Mouse (Mus musculus) limb, embryonic 12.5 days (tissue): ENCODE results near the gene Phf23. TPM values are rescaled to one million over a fixed set of nuclear protein-coding genes. Genes with fewer than 3 reads are reported as not detected.
A peak's percentile ranks its signal among the peaks of the same experiment; 100 is the strongest.

Experiments used
- ATAC-seq: fragments of 200-750 bp; cut with Nextera tagmentation; 2 replicates; pipeline ENCODE4 v1.8.0; 2017; ENCODE audit warnings: low read depth, moderate TSS enrichment; ENCODE audit not compliant: insufficient number of reproducible peaks, insufficient read depth, low FRiP score, low TSS enrichment
- H3K27ac ChIP-seq: fragments of 300-500 bp; sonication (generic); 2 replicates; pipeline ENCODE4 v1.5.1; 2016; ENCODE audit warnings: mild to moderate bottlenecking, moderate library complexity
- H3K27me3 ChIP-seq: fragments of 300-500 bp; sonication (generic); 2 replicates; pipeline ENCODE4 v1.6.1; 2016; ENCODE audit warnings: mild to moderate bottlenecking, moderate library complexity
- H3K36me3 ChIP-seq: fragments of 300-500 bp; sonication (generic); 2 replicates; pipeline ENCODE4 v1.6.1; 2016; ENCODE audit warnings: mild to moderate bottlenecking, moderate library complexity
- H3K4me1 ChIP-seq: fragments of 300-500 bp; sonication (generic); replicated peaks from 2 replicates; pipeline ENCODE4 v1.6.1; 2016
- H3K4me2 ChIP-seq: fragments of 300-500 bp; sonication (generic); 2 replicates; pipeline ENCODE4 v1.6.1; 2016; ENCODE audit warnings: mild to moderate bottlenecking, moderate library complexity
- H3K4me3 ChIP-seq: fragments of 300-500 bp; sonication (generic); replicated peaks from 2 replicates; pipeline ENCODE4 v1.5.1; 2016; ENCODE audit warnings: mild to moderate bottlenecking
- H3K9ac ChIP-seq: fragments of 300-500 bp; sonication (generic); replicated peaks from 2 replicates; pipeline ENCODE4 v1.6.1; 2016; ENCODE audit warnings: mild to moderate bottlenecking, moderate library complexity
- H3K9me3 ChIP-seq: fragments of 300-500 bp; sonication (generic); 2 replicates; pipeline ENCODE4 v1.6.1; 2016; ENCODE audit warnings: mild to moderate bottlenecking, moderate library complexity
- WGBS: fragments of 180-500 bp; shearing (Covaris S2); methylation state at CpG from one replicate; pipeline ENCODE4 v1.1.7; 2016; 5-methylcytosine and 5-hydroxymethylcytosine counted together
- polyA plus RNA-seq: library from polyadenylated mRNA; unstranded; fragments of >200 nt; fragmentation: Nextera tagmentation; extraction: Ambion mirVana; gene quantifications from 2 replicates; pipeline ENCODE4 v1.2.1, GENCODE M21; 2016

Phf23 gene
- polyA plus RNA-seq, 1 experiment from 2014 or later = 102 TPM

DNA sequence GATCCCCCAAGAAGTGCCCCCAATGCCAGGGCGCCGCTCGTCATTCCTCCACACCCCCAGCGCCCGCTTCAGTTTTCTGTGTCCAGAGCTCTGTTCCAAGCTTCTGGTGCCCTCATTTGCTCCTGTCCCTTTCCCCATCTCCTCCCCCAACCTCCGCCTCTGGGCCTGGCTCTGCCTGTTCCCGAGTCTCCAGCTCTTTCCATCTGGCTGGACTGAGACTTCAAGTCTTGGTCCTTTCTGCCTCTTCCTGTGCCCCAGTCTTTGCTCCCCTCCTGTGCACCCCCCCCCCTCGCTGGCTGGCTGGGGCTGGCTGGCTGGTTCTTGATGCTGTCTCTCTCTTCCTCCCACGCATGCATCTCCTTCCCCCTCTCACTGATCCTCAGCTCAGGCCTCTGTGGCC is 31.8 kb downstream of the Phf23 start:
- no peak overlapping the region for H3K4me3 ChIP-seq
- WGBS = 36% methylated on average over 9 of the region's 9 CpGs

DNA sequence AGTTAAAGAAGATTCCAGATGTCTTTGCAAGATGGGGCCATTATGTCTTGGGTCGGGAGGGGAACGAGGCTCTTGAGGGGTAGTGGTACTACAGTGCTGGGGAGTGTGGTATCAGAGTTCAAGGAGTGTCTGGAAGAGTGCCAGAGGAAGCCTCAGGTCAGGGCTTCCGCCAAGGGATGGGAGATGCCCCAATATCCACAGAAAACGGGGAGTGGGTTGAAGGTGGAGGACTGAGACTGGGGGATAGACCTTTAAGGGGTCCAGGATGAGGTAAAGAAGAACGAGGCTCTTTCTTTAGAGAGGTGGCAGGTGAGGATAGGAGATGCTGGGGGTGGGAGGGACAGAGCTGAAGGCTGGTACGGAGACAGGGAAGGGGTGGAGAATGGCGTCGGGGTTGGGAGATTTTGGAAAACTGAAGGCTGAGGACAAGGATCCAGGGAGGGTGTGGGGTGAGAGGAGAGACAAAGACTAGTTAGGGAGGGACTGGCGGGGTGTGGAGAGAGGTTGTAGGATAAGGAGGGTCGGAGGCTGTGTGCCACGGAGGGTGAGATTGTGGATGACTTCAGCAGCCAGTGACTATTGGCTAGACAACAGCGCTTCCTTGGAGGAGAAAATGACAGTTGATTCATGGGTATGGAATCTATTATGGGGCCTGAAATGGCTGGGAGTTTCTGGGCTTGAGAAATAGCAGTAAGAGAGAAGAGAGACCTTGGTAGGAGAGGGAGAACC is 33.0 kb downstream of the Phf23 start:
- H3K4me1 ChIP-seq = peaks cover 61% of the 10 kb centered on the region

More for the DNA sequence above, 31.8 kb downstream of the Phf23 start:
- Histone ChIP-seq H3K9me3 (no peaks in the 10 kb centered on the region), H3K27me3 (no peaks in the 10 kb centered on the region), H3K9ac (no peak overlapping the region), H3K4me1 (peaks cover 65% of the 10 kb centered on the region), H3K27ac (peak overlapping the region; percentile 64), H3K4me2 (peak overlapping the region; percentile 52), H3K36me3 (peaks cover 23% of the 10 kb centered on the region)
- ATAC-seq = no peak

DNA sequence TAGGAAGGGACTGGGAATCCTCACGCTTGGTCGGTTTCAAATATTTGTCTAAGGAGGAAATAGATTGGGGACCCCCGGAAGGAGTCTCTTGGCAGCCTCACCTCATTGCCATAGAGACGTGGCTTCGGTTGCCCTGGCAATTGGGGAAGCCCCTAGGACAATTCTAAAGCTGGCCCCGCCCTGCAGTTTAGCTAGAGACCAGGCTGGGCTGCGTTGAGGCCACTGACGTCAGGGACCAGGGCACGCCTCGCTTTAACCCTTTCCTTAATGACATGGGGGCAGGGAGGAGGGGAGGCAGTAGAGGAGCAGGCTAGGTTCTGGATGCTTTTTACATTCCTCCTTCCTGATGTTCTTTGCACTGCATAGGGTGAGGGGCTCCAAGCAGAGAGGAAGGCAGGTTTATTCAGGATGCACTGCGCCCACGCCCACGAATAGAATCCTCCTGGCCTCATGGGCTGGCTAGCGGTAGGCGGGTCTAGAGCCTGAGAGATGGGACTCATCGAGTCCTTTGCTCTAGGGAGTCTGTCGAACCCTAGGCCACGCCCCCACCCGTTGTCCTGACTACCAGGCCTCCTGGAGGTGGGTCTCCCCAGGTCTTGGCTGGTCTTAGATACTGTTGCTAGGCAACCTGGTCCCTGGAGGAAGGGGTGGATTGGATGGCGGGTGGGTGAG is 33.7 kb downstream of the Phf23 start:
- no peaks in the 10 kb centered on the region for H3K9me3 ChIP-seq
- peak overlapping the region; percentile 62 for H3K4me2 ChIP-seq
- peak; percentile 68 for ATAC-seq
- under 1% methylated on average over 20 of the region's 20 CpGs for WGBS
- H3K4me3 ChIP-seq = peak overlapping the region; percentile 27
- peak overlapping the region; percentile 76 for H3K27ac ChIP-seq
- H3K27me3 ChIP-seq = no peaks in the 10 kb centered on the region
- H3K4me1 ChIP-seq = peaks cover 54% of the 10 kb centered on the region
- H3K9ac ChIP-seq = no peak overlapping the region
- peaks cover 37% of the 10 kb centered on the region for H3K36me3 ChIP-seq

More for the DNA sequence above, 33.0 kb downstream of the Phf23 start:
- ATAC-seq = no peak
- peak overlapping the region; percentile 62 for H3K4me2 ChIP-seq
- peaks cover 32% of the 10 kb centered on the region for H3K36me3 ChIP-seq
- WGBS = 30% methylated on average over 12 of the region's 12 CpGs
- peak overlapping the region; percentile 76 for H3K27ac ChIP-seq
- H3K9ac ChIP-seq = no peak overlapping the region; the same call in 1 of the 2 replicates
- H3K4me3 ChIP-seq = peak overlapping the region; percentile 27
- H3K9me3 ChIP-seq = no peaks in the 10 kb centered on the region
- H3K27me3 ChIP-seq = no peaks in the 10 kb centered on the region

- peaks cover 42% of the 10 kb centered on the region for H3K36me3 ChIP-seq
- H3K9ac ChIP-seq = no peak overlapping the region
- H3K4me2 ChIP-seq = peak overlapping the region; percentile 62
- ATAC-seq = no peak
- H3K9me3 ChIP-seq = no peaks in the 10 kb centered on the region
- H3K4me1 ChIP-seq = peaks cover 50% of the 10 kb centered on the region
- peak overlapping the region; percentile 27 for H3K4me3 ChIP-seq
- peak overlapping the region; percentile 76 for H3K27ac ChIP-seq
- WGBS = 44% methylated on average over 11 of the region's 11 CpGs
- H3K27me3 ChIP-seq = no peaks in the 10 kb centered on the region
These were observed 34.4 kb downstream of the Phf23 start for GRCm38 (mm10) chr11:70029829-70030550.

- Histone ChIP-seq H3K4me3 (no peak overlapping the region), H3K4me2 (no peak overlapping the region), H3K36me3 (peaks cover 47% of the 10 kb centered on the region), H3K9ac (no peak overlapping the region), H3K27ac (no peak overlapping the region), H3K4me1 (peaks cover 46% of the 10 kb centered on the region), H3K27me3 (no peaks in the 10 kb centered on the region), H3K9me3 (no peaks in the 10 kb centered on the region)
- 94% methylated on average over 28 of the region's 28 CpGs for WGBS
- ATAC-seq = no peak
These were observed 35.2 kb downstream of the Phf23 start for GRCm38 (mm10) chr11:70030651-70031320.

DNA sequence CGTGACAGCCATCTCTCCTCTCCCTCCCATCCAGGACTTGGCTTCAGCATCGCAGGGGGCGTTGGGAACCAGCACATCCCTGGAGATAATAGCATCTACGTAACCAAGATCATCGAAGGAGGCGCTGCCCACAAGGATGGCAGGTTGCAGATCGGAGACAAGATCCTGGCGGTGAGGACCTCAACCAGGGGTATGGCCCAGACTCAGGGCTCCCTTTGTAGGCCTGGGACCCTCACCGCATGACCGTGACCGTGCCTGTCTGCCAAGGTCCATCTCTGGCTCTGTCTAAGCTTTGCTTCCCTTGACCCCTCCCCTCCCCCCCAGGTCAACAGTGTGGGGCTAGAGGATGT is 35.7 kb downstream of the Phf23 start:
- Histone ChIP-seq H3K4me2 (no peak overlapping the region), H3K9ac (no peak overlapping the region), H3K4me3 (no peak overlapping the region), H3K27ac (no peak overlapping the region), H3K9me3 (no peaks in the 10 kb centered on the region), H3K4me1 (peaks cover 41% of the 10 kb centered on the region), H3K27me3 (no peaks in the 10 kb centered on the region), H3K36me3 (peaks cover 52% of the 10 kb centered on the region)
- 97% methylated on average over 11 of the region's 11 CpGs for WGBS
- ATAC-seq = no peak

DNA sequence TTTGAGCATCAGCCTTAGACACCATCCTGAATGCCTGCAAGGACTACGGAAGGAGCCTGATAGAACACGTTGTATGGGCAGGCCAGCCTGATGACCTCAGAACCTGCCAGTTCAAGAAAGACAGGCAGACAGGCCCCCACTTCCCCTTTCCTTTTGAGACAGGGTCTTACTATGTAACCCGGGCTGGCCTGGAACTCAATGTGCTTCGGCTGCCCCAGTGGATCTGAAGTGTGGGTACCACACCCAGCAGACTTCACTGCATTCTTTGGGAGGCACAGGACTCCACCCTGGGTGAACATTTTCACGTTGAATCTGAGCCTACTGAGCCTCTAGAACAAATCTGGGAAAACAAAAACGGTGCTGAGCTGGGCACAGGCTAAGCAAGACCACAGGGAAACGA is 42.6 kb downstream of the Phf23 start:
- no peak for ATAC-seq

DNA sequence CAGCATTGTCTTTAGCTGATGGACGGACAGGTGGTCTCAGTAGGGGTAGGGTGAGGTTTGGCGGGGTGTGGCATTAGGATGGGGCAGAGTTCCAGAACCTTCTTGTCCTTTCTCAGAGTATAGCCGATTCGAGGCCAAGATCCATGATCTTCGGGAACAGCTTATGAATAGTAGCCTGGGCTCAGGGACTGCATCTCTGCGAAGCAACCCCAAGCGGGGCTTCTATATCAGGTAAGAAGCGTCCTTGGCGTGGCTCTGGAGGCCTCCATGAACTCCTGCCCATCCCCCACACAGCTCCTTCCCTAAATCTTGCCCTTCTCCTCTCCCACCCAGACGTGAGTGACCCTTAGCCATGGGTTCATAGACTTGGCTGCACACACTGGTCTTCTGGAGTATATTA is 44.1 kb downstream of the Phf23 start:
- WGBS = 94% methylated on average over 10 of the region's 10 CpGs
- ATAC-seq = no peak
- peaks cover 91% of the 10 kb centered on the region for H3K36me3 ChIP-seq

More for the DNA sequence above, 42.6 kb downstream of the Phf23 start:
- no peaks in the 10 kb centered on the region for H3K9me3 ChIP-seq
- 82% methylated on average over 7 of the region's 7 CpGs for WGBS
- H3K4me3 ChIP-seq = no peak overlapping the region
- no peak overlapping the region for H3K27ac ChIP-seq
- H3K36me3 ChIP-seq = peaks cover 89% of the 10 kb centered on the region
- H3K9ac ChIP-seq = no peak overlapping the region
- H3K4me2 ChIP-seq = no peak overlapping the region
- no peaks in the 10 kb centered on the region for H3K27me3 ChIP-seq
- no peaks in the 10 kb centered on the region for H3K4me1 ChIP-seq

DNA sequence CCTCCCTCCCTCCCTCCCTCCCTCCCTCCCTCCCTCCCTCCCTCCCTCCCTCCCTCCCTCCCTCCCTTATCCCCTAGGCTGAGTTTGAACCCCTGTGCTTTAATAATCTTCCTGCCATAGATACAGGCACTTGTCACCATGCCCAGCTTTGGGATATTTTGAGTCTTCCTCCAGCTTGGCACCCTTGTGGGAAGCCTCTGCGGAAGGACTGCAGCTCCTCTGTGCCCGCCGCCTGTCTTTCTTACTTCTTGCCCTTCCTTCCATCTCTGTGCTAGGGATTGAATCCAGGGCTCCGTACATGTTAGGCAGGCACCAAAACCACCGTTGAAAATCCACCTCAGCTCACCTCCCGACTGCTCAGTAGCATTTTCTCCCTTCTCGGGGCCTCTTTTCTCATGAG is 44.6 kb downstream of the Phf23 start:
- 94% methylated on average over 7 of the region's 7 CpGs for WGBS
- H3K9ac ChIP-seq = no peak overlapping the region
- peaks cover 92% of the 10 kb centered on the region for H3K36me3 ChIP-seq

More for the DNA sequence above, 44.1 kb downstream of the Phf23 start:
- no peaks in the 10 kb centered on the region for H3K27me3 ChIP-seq
- no peaks in the 10 kb centered on the region for H3K4me1 ChIP-seq
- H3K27ac ChIP-seq = no peak overlapping the region
- H3K9ac ChIP-seq = no peak overlapping the region
- H3K4me2 ChIP-seq = no peak overlapping the region
- H3K4me3 ChIP-seq = no peak overlapping the region
- no peaks in the 10 kb centered on the region for H3K9me3 ChIP-seq

DNA sequence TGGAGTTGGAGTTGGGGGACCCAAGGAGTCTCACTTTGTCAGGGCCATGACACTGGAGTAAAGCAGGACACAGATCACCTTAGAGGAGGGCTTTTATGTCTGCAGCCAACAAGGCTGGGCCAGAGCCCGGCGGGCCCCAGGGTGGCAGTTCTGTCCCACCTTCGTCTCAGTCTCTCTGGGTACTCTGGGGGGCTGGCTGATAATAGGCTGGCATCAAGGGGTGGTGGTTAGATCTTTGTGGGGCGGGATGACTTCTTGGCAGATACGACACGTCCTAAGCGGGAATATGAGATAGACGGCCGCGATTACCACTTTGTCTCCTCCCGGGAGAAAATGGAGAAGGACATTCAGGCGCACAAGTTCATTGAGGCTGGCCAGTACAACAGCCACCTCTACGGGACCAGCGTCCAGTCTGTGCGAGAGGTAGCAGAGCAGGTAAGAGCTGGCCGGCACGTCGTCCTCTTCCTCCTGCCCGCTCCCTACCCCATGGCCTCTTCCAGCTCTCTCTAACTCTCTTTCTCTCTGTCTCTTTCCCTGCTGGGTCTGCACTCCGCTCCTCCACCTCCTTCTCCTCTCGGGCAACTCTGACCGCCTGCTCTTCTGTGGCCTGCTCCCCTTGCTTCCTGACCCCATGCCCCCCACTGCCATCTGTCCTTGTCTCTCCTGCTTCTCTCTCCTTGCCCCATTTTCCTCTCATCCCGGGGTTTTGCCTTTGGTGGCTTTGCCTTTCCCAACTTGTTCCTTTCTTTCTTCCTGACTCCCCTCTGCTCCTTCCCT is 46.9 kb downstream of the Phf23 start:
- H3K9ac ChIP-seq = no peak overlapping the region
- no peaks in the 10 kb centered on the region for H3K9me3 ChIP-seq
- H3K27me3 ChIP-seq = no peaks in the 10 kb centered on the region
- no peak overlapping the region for H3K4me2 ChIP-seq
- no peak overlapping the region for H3K4me3 ChIP-seq
- no peaks in the 10 kb centered on the region for H3K4me1 ChIP-seq
- peaks cover 84% of the 10 kb centered on the region for H3K36me3 ChIP-seq
- 86% methylated on average over 23 of the region's 23 CpGs for WGBS
- ATAC-seq = no peak
- no peak overlapping the region for H3K27ac ChIP-seq

More for the DNA sequence above, 44.6 kb downstream of the Phf23 start:
- H3K4me2 ChIP-seq = no peak overlapping the region
- no peaks in the 10 kb centered on the region for H3K4me1 ChIP-seq
- H3K4me3 ChIP-seq = no peak overlapping the region
- H3K27ac ChIP-seq = no peak overlapping the region
- no peaks in the 10 kb centered on the region for H3K9me3 ChIP-seq
- no peaks in the 10 kb centered on the region for H3K27me3 ChIP-seq
- no peak for ATAC-seq
